Mouse (Mus musculus): ENCODE measurements around the gene Grb7.
A peak's percentile ranks its signal among the peaks of the same experiment; 100 is the strongest.

Grb7 gene

GRCm38 (mm10) chr11:98497388-98498288, 51.4 kb downstream of the Grb7 start:
- peak; percentile 24 for DNase-seq (ENCODE audit: extremely low spot score)

- DNase-seq (ENCODE audit: extremely low spot score): no peak
Observed at GRCm38 (mm10) chr11:98504926-98505325, 58.7 kb downstream of the Grb7 start.
